Mouse (Mus musculus): ENCODE results near the gene Dhx15. TPM values are rescaled to one million over a fixed set of nuclear protein-coding genes. Genes with fewer than 3 reads are reported as not detected.
A peak's percentile ranks its signal among the peaks of the same experiment; 100 is the strongest.

The Dhx15 gene
- polyA plus RNA-seq, 1 experiment from 2014 or later = 58.5 TPM

DNA sequence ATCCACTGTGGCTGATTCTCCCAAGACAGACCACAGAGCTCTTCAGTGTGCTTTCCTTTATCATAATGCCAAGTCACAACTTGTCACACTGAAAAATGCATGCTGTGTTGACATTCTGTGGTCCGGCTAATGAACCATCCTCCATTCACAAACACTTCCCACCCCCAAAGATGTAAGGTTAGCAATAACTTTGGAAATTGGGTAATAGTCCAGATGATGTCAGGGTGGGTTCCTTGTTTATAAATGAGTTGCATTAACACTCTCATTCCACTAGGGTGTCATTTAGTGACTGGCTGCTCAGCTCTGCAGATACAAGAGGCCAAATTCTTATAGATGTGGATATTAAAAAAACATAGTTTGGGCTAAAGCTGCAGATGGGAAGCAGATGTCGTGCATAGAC lies 71.1 kb downstream of the Dhx15 start:
- ATAC-seq (replicated peaks; ENCODE audit: insufficient number of reproducible peaks, low FRiP score, low TSS enrichment) = no peak
- Histone ChIP-seq H3K27me3 (ENCODE audit: control insufficient read depth, insufficient read depth, low read length) (peaks cover 12% of the 10 kb centered on the region), H3K4me2 (no peak overlapping the region)

GRCm38 (mm10) chr5:52117829-52118228 lies 72.5 kb downstream of the Dhx15 start:
- no peak for ATAC-seq (replicated peaks; ENCODE audit: insufficient number of reproducible peaks, low FRiP score, low TSS enrichment)
- Histone ChIP-seq H3K4me2 (no peak overlapping the region), H3K27ac (ENCODE audit: low read depth, low read length) (no peak overlapping the region), H3K4me1 (ENCODE audit: control insufficient read depth, insufficient read depth, low read length) (peaks cover 7% of the 10 kb centered on the region; the same call in 1 of the 2 replicates), H3K4me3 (ENCODE audit: low read depth, low read length) (no peak overlapping the region), H3K9ac (ENCODE audit: low read depth, low read length) (no peak overlapping the region), H3K9me3 (replicated peaks; ENCODE audit: control insufficient read depth, low read length) (no peaks in the 10 kb centered on the region), H3K27me3 (ENCODE audit: control insufficient read depth, insufficient read depth, low read length) (peaks cover 22% of the 10 kb centered on the region), H3K36me3 (ENCODE audit: control insufficient read depth, insufficient read depth, low read length) (no peaks in the 10 kb centered on the region)
- 62% methylated on average over 4 of the region's 4 CpGs for WGBS (ENCODE audit: insufficient replicate concordance)

More for the DNA sequence above, 71.1 kb downstream of the Dhx15 start:
- Histone ChIP-seq H3K9ac (ENCODE audit: low read depth, low read length) (no peak overlapping the region), H3K4me1 (ENCODE audit: control insufficient read depth, insufficient read depth, low read length) (peaks cover 7% of the 10 kb centered on the region; the same call in 1 of the 2 replicates), H3K4me3 (ENCODE audit: low read depth, low read length) (no peak overlapping the region), H3K36me3 (ENCODE audit: control insufficient read depth, insufficient read depth, low read length) (no peaks in the 10 kb centered on the region), H3K9me3 (replicated peaks; ENCODE audit: control insufficient read depth, low read length) (no peaks in the 10 kb centered on the region), H3K27ac (ENCODE audit: low read depth, low read length) (no peak overlapping the region)
- WGBS (ENCODE audit: insufficient replicate concordance) = 89% methylated on average over 2 of the region's 2 CpGs

DNA sequence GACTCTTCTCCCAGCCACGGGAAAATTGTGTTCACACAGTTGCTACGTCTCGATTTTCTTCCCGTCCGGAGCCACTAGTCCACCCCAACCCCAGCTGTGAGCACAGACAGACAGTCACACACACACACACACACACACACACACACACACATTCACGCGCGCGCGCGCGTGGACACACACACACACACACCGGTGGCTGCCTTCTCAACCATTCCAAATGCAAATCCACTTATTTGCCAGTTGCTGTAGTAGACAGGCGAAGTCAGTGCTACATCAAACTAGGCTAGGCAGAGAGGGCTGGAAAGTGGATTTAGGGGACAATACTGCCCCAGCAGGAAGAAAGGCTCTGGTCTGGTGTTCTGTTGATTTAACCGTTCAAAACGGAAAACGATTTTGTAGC lies 73.9 kb downstream of the Dhx15 start:
- peak overlapping the region; percentile 80 for H3K4me3 ChIP-seq (ENCODE audit: low read depth, low read length)
- WGBS (ENCODE audit: insufficient replicate concordance) = 4% methylated on average over 17 of the region's 17 CpGs
- no peak overlapping the region for H3K27ac ChIP-seq (ENCODE audit: low read depth, low read length)
- H3K4me1 ChIP-seq (ENCODE audit: control insufficient read depth, insufficient read depth, low read length) = peaks cover 7% of the 10 kb centered on the region; the same call in 1 of the 2 replicates
- H3K4me2 ChIP-seq = peak overlapping the region; percentile 100
- no peaks in the 10 kb centered on the region for H3K36me3 ChIP-seq (ENCODE audit: control insufficient read depth, insufficient read depth, low read length)
- H3K9ac ChIP-seq (ENCODE audit: low read depth, low read length) = peak overlapping the region; percentile 58; the same call in 1 of the 2 replicates
- no peak for ATAC-seq (replicated peaks; ENCODE audit: insufficient number of reproducible peaks, low FRiP score, low TSS enrichment)
- peaks cover 24% of the 10 kb centered on the region for H3K27me3 ChIP-seq (ENCODE audit: control insufficient read depth, insufficient read depth, low read length)
- no peaks in the 10 kb centered on the region for H3K9me3 ChIP-seq (replicated peaks; ENCODE audit: control insufficient read depth, low read length)

GRCm38 (mm10) chr5:52115821-52116317 lies 74.4 kb downstream of the Dhx15 start:
- H3K36me3 ChIP-seq (ENCODE audit: control insufficient read depth, insufficient read depth, low read length) = no peaks in the 10 kb centered on the region
- H3K4me3 ChIP-seq (ENCODE audit: low read depth, low read length) = peak overlapping the region; percentile 80
- H3K27me3 ChIP-seq (ENCODE audit: control insufficient read depth, insufficient read depth, low read length) = peaks cover 24% of the 10 kb centered on the region
- ATAC-seq (replicated peaks; ENCODE audit: insufficient number of reproducible peaks, low FRiP score, low TSS enrichment) = peak; percentile 78
- under 1% methylated on average over 43 of the region's 53 CpGs for WGBS (ENCODE audit: insufficient replicate concordance)
- peaks cover 7% of the 10 kb centered on the region; the same call in 1 of the 2 replicates for H3K4me1 ChIP-seq (ENCODE audit: control insufficient read depth, insufficient read depth, low read length)
- H3K4me2 ChIP-seq = peak overlapping the region; percentile 100
- no peaks in the 10 kb centered on the region for H3K9me3 ChIP-seq (replicated peaks; ENCODE audit: control insufficient read depth, low read length)
- H3K27ac ChIP-seq (ENCODE audit: low read depth, low read length) = no peak overlapping the region
- peak overlapping the region; percentile 58 for H3K9ac ChIP-seq (ENCODE audit: low read depth, low read length)

DNA sequence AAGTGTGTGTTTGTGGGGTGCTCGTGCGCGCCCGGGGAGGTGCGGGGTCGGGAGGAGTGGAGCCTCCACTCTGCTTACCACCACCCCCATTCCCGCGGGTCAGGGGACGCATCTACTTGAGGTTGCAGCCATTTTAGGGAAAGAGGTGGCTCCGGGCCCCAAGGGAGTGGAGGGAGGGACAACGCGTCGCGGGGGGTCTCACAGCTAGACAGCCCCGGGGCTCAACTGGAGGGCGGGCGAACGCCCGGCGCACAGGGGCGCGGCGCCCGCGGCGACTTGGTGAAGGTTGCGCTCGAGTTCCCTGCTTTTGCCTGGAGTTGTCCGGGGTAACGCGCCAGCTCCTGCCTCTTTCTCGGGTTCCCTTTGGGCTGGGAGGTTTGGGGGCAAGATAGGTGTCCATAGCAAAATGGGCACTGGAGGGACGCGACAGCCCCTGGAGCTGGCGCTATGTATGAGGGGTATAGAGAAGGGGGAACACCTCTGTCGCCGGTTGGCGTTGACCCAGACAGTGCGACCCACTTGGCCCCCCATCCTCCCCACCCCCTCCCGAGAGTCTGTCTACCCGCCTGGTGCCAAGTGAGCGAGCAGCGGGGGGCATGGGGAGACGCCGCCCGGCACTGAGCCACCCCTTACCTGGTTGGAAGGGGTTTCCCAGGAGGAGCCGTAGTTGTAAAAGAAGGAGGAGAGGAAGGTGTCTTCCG lies 75.4 kb downstream of the Dhx15 start:
- Histone ChIP-seq H3K4me1 (ENCODE audit: control insufficient read depth, insufficient read depth, low read length) (peaks cover 7% of the 10 kb centered on the region; the same call in 1 of the 2 replicates), H3K36me3 (ENCODE audit: control insufficient read depth, insufficient read depth, low read length) (no peaks in the 10 kb centered on the region), H3K9me3 (replicated peaks; ENCODE audit: control insufficient read depth, low read length) (no peaks in the 10 kb centered on the region), H3K4me2 (peak overlapping the region; percentile 100), H3K4me3 (ENCODE audit: low read depth, low read length) (peak overlapping the region; percentile 80), H3K27ac (ENCODE audit: low read depth, low read length) (no peak overlapping the region), H3K27me3 (ENCODE audit: control insufficient read depth, insufficient read depth, low read length) (peaks cover 28% of the 10 kb centered on the region), H3K9ac (ENCODE audit: low read depth, low read length) (peak overlapping the region; percentile 58; the same call in 1 of the 2 replicates)
- no peak for ATAC-seq (replicated peaks; ENCODE audit: insufficient number of reproducible peaks, low FRiP score, low TSS enrichment)
- 1% methylated on average over 47 of the region's 48 CpGs for WGBS (ENCODE audit: insufficient replicate concordance)

GRCm38 (mm10) chr5:52113851-52114731 lies 76.2 kb downstream of the Dhx15 start:
- Histone ChIP-seq H3K9me3 (replicated peaks; ENCODE audit: control insufficient read depth, low read length) (no peaks in the 10 kb centered on the region), H3K4me3 (ENCODE audit: low read depth, low read length) (peak overlapping the region; percentile 80), H3K27ac (ENCODE audit: low read depth, low read length) (no peak overlapping the region), H3K4me1 (ENCODE audit: control insufficient read depth, insufficient read depth, low read length) (peaks cover 7% of the 10 kb centered on the region; the same call in 1 of the 2 replicates), H3K9ac (ENCODE audit: low read depth, low read length) (peak overlapping the region; percentile 69), H3K4me2 (peak overlapping the region; percentile 100), H3K27me3 (ENCODE audit: control insufficient read depth, insufficient read depth, low read length) (peaks cover 33% of the 10 kb centered on the region), H3K36me3 (ENCODE audit: control insufficient read depth, insufficient read depth, low read length) (no peaks in the 10 kb centered on the region)
- ATAC-seq (replicated peaks; ENCODE audit: insufficient number of reproducible peaks, low FRiP score, low TSS enrichment) = peak; percentile 52
- WGBS (ENCODE audit: insufficient replicate concordance) = under 1% methylated on average over 54 of the region's 54 CpGs

DNA sequence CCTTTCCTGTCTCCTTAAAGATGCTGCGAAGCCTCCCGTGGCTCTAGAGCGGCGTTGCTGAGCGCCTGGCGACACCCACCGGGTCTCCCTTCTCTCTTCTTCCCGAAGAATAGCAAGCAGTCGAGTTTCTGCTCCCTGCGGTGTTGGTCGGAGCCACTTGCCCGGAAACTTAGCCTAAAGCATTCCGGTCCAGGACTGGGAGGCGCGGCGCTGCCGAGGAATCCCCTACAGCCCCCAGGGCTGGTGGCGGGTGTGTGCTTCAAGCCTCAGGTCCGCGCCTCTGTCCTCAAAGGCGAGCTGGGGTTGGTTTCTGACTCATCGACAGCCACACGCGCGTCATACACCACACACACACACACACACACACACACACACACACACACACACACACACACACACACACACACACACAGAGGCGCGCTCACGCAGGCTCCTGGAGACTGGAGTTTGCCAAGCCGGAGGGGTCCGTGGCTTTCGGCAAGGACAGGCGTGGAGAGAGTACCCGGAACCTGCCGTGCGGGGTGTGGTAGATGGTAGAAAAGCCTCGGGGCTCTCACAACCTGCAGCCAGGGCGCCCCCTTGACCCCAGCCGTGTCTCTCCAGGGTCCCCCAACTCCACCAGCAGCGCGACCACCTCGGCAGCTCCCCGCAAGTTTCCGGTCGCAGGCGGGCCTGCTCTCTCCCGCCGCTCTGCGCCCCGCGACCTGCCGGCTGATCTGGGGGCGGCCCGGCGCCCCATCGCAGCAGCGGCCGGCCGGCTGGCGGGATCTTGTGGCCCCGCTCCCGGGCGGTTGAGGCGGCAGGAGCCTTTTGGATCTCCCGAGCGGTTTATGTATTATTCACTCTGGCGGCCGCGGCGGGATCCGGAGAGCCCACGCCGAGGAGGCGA lies 77.1 kb downstream of the Dhx15 start:
- H3K4me3 ChIP-seq (ENCODE audit: low read depth, low read length) = peak overlapping the region; percentile 80
- no peak overlapping the region for H3K27ac ChIP-seq (ENCODE audit: low read depth, low read length)
- H3K36me3 ChIP-seq (ENCODE audit: control insufficient read depth, insufficient read depth, low read length) = no peaks in the 10 kb centered on the region
- no peak for ATAC-seq (replicated peaks; ENCODE audit: insufficient number of reproducible peaks, low FRiP score, low TSS enrichment)
- no peaks in the 10 kb centered on the region for H3K9me3 ChIP-seq (replicated peaks; ENCODE audit: control insufficient read depth, low read length)
- peak overlapping the region; percentile 69 for H3K9ac ChIP-seq (ENCODE audit: low read depth, low read length)
- H3K4me1 ChIP-seq (ENCODE audit: control insufficient read depth, insufficient read depth, low read length) = peaks cover 7% of the 10 kb centered on the region; the same call in 1 of the 2 replicates
- peak overlapping the region; percentile 100 for H3K4me2 ChIP-seq
- H3K27me3 ChIP-seq (ENCODE audit: control insufficient read depth, insufficient read depth, low read length) = peaks cover 33% of the 10 kb centered on the region
- WGBS (ENCODE audit: insufficient replicate concordance) = under 1% methylated on average over 69 of the region's 73 CpGs
